ENCODE assay signal across 8 mouse cellular contexts in genomic region chr8:4276111-4276465, GRCm38 (mm10). TPM values are rescaled to one million over a fixed set of nuclear protein-coding genes. Genes with fewer than 3 reads are reported as not detected.
DNase-seq lines count a peak whose midpoint lies in the region; ATAC-seq lines count a peak whose summit lies in the region.

No protein-coding gene starts in this region.

- peaks cover 8% of the 10 kb centered on the region for H3K4me1 ChIP-seq in lung, embryonic 16.5 days (replicated peaks; ENCODE audit: control insufficient read depth, insufficient read depth, low read length)
- peaks cover 16% of the 10 kb centered on the region for H3K4me1 ChIP-seq in forebrain, embryonic 10.5 days
- H3K4me1 ChIP-seq in limb, embryonic 11.5 days (ENCODE audit: control insufficient read depth, insufficient read depth, low read length) = peaks cover 6% of the 10 kb centered on the region; the same call in 1 of the 2 replicates

- no peaks in the 10 kb centered on the region for H3K9me3 ChIP-seq in lung, embryonic 16.5 days (ENCODE audit: control insufficient read depth, low read length)
- H3K9me3 ChIP-seq in forebrain, embryonic 10.5 days = no peaks in the 10 kb centered on the region
- H3K9me3 ChIP-seq in limb, embryonic 11.5 days (ENCODE audit: control insufficient read depth, low read length) = no peaks in the 10 kb centered on the region

- no peaks in the 10 kb centered on the region for H3K27me3 ChIP-seq in lung, embryonic 16.5 days (ENCODE audit: control insufficient read depth, insufficient read depth, low read depth, low read length)
- no peaks in the 10 kb centered on the region for H3K27me3 ChIP-seq in forebrain, embryonic 10.5 days (ENCODE audit: poor library complexity, severe bottlenecking)
- H3K27me3 ChIP-seq in limb, embryonic 11.5 days (ENCODE audit: control insufficient read depth, insufficient read depth, low read length) = no peaks in the 10 kb centered on the region

- ATAC-seq in lung, embryonic 16.5 days (ENCODE audit: low read depth) = no peak
- ATAC-seq in limb, embryonic 11.5 days (ENCODE audit: insufficient number of reproducible peaks, low FRiP score, low TSS enrichment, low read depth) = no peak
- 0 out of 2 replicates have a peak, but pooled peaks have one; percentile 10 for ATAC-seq in neutrophil, adult 5-6 weeks (ENCODE audit: extremely low read depth, insufficient number of reproducible peaks, low FRiP score, poor library complexity, severe bottlenecking)

- H3K9ac ChIP-seq in lung, embryonic 16.5 days (ENCODE audit: low read length) = peak overlapping the region; percentile 83
- H3K9ac ChIP-seq in limb, embryonic 11.5 days (ENCODE audit: low read length) = peak overlapping the region; percentile 79

- H3K4me2 ChIP-seq in lung, embryonic 16.5 days (ENCODE audit: low read depth, low read length) = peak overlapping the region; percentile 56
- peak overlapping the region; percentile 56 for H3K4me2 ChIP-seq in limb, embryonic 11.5 days (ENCODE audit: low read depth, severe bottlenecking)

- peak overlapping the region; percentile 68 for H3K4me3 ChIP-seq in lung, embryonic 16.5 days (ENCODE audit: low read length)
- H3K4me3 ChIP-seq in forebrain, embryonic 10.5 days = peak overlapping the region; percentile 87
- H3K4me3 ChIP-seq in limb, embryonic 11.5 days (ENCODE audit: low read depth, low read length) = peak overlapping the region; percentile 63

- 21% methylated on average over 9 of the region's 9 CpGs for WGBS in lung, embryonic 16.5 days
- WGBS in forebrain, embryonic 10.5 days = 34% methylated on average over 9 of the region's 9 CpGs
- 27% methylated on average over 9 of the region's 9 CpGs for WGBS in limb, embryonic 11.5 days

- H3K36me3 ChIP-seq in lung, embryonic 16.5 days (ENCODE audit: control insufficient read depth, insufficient read depth, low read length) = peaks cover 16% of the 10 kb centered on the region
- peaks cover 32% of the 10 kb centered on the region for H3K36me3 ChIP-seq in forebrain, embryonic 10.5 days (replicated peaks)
- H3K36me3 ChIP-seq in limb, embryonic 11.5 days (ENCODE audit: control insufficient read depth, insufficient read depth, low read length) = peaks cover 6% of the 10 kb centered on the region

- DNase-seq in lung, adult 18-20 months = no peak
- no peak for DNase-seq in forebrain, embryonic 10.5 days (ENCODE audit: extremely low spot score, low spot score)
- no peak for DNase-seq in limb, embryonic 11.5 days (ENCODE audit: low spot score)
- DNase-seq in layer of hippocampus, postnatal 10 days (ENCODE audit: low spot score in 2 of 2) = no peak
- DNase-seq in embryo, embryonic 10.5 days (ENCODE audit: low spot score) = no peak
- no peak for DNase-seq in right cerebral cortex, postnatal 36 days (ENCODE audit: low spot score in 2 of 2)

- H3K27ac ChIP-seq in lung, embryonic 16.5 days (ENCODE audit: low read length) = peak overlapping the region; percentile 60; the same call in 1 of the 2 replicates
- H3K27ac ChIP-seq in forebrain, embryonic 10.5 days = peak overlapping the region; percentile 93
- no peak overlapping the region for H3K27ac ChIP-seq in limb, embryonic 11.5 days (replicated peaks; ENCODE audit: low read depth, low read length)

RNA-seq across cellular contexts. Expression of gene Timm44, which starts 0.4 kb away (rescaled TPM):
- polyA plus RNA-seq in lung, embryonic 16.5 days (2015; fragmentation: Nextera tagmentation; extraction: Ambion mirVana) = 56.5 and 57.2 TPM in 2 replicates
- 69.8 and 70.2 TPM in 2 replicates for polyA plus RNA-seq in forebrain, embryonic 10.5 days (2016; fragmentation: Nextera tagmentation; extraction: Ambion mirVana)
- 78.0 and 80.0 TPM in 2 replicates for polyA plus RNA-seq in limb, embryonic 11.5 days (2014; fragmentation: Nextera tagmentation; extraction: Ambion mirVana)
- 78.5 and 86.7 TPM in 2 replicates for total RNA-seq in neutrophil, adult 5-6 weeks (2017)
- total RNA-seq in layer of hippocampus, postnatal 10 days (2021) = 10 to 100 TPM; 70.8 to 77.2 TPM

RNA-seq across cellular contexts. Expression of gene Ctxn1, which starts 17.0 kb away (rescaled TPM):
- polyA plus RNA-seq in lung, embryonic 16.5 days (2015; fragmentation: Nextera tagmentation; extraction: Ambion mirVana) = 54.4 and 58.0 TPM in 2 replicates
- 111 and 120 TPM in 2 replicates for polyA plus RNA-seq in forebrain, embryonic 10.5 days (2016; fragmentation: Nextera tagmentation; extraction: Ambion mirVana)
- 97.6 and 106 TPM in 2 replicates for polyA plus RNA-seq in limb, embryonic 11.5 days (2014; fragmentation: Nextera tagmentation; extraction: Ambion mirVana)
- total RNA-seq in neutrophil, adult 5-6 weeks (2017) = 0.35 TPM in 1 of 2 replicates, not detected in the other
- total RNA-seq in layer of hippocampus, postnatal 10 days (2021) = 100 to 1,000 TPM; 450 to 459 TPM

RNA-seq across cellular contexts. Expression of gene Snapc2, which starts 23.2 kb away (rescaled TPM):
- 48.7 and 52.0 TPM in 2 replicates for polyA plus RNA-seq in lung, embryonic 16.5 days (2015; fragmentation: Nextera tagmentation; extraction: Ambion mirVana)
- polyA plus RNA-seq in forebrain, embryonic 10.5 days (2016; fragmentation: Nextera tagmentation; extraction: Ambion mirVana) = 64.0 and 64.7 TPM in 2 replicates
- polyA plus RNA-seq in limb, embryonic 11.5 days (2014; fragmentation: Nextera tagmentation; extraction: Ambion mirVana) = 63.4 and 73.5 TPM in 2 replicates
- total RNA-seq in neutrophil, adult 5-6 weeks (2017) = 6.8 and 15.7 TPM in 2 replicates
- total RNA-seq in layer of hippocampus, postnatal 10 days (2021) = 10 to 100 TPM; 27.1 to 31.2 TPM

RNA-seq across cellular contexts. Expression of gene Tgfbr3l, which starts 28.1 kb away (rescaled TPM):
- 3.4 and 4.2 TPM in 2 replicates for polyA plus RNA-seq in lung, embryonic 16.5 days (2015; fragmentation: Nextera tagmentation; extraction: Ambion mirVana)
- 2.5 and 4.1 TPM in 2 replicates for polyA plus RNA-seq in forebrain, embryonic 10.5 days (2016; fragmentation: Nextera tagmentation; extraction: Ambion mirVana)
- 1.5 and 3.0 TPM in 2 replicates for polyA plus RNA-seq in limb, embryonic 11.5 days (2014; fragmentation: Nextera tagmentation; extraction: Ambion mirVana)
- total RNA-seq in neutrophil, adult 5-6 weeks (2017) = 8.4 and 10.2 TPM in 2 replicates
- 1 to 10 TPM; 8.3 to 9.8 TPM for total RNA-seq in layer of hippocampus, postnatal 10 days (2021)

RNA-seq across cellular contexts. Expression of gene Gm49320, which starts 37.4 kb away (rescaled TPM):
- polyA plus RNA-seq in lung, embryonic 16.5 days (2015; fragmentation: Nextera tagmentation; extraction: Ambion mirVana) = 1.1 and 1.6 TPM in 2 replicates
- 0.70 and 0.81 TPM in 2 replicates for polyA plus RNA-seq in forebrain, embryonic 10.5 days (2016; fragmentation: Nextera tagmentation; extraction: Ambion mirVana)
- polyA plus RNA-seq in limb, embryonic 11.5 days (2014; fragmentation: Nextera tagmentation; extraction: Ambion mirVana) = 0.68 and 1.0 TPM in 2 replicates
- 1.4 TPM in 1 of 2 replicates, not detected in the other for total RNA-seq in neutrophil, adult 5-6 weeks (2017)
- under 1 TPM in 1 of 2 experiments, not detected in 1; 0.73 TPM for total RNA-seq in layer of hippocampus, postnatal 10 days (2021)
